Mouse (Mus musculus) erythroblast, embryonic 14.5 days (primary cell): Measurements from ENCODE around the gene 4933428G20Rik.

ENCODE experiments used
- GATA1 ChIP-seq: IDR thresholded peaks from 2 replicates; pipeline ENCODE4 v1.6.1; 2012; ENCODE audit warnings: low read length, inconsistent platforms, mixed read lengths
- TAL1 ChIP-seq: IDR thresholded peaks from 3 replicates; pipeline ENCODE4 v1.6.1; 2012; ENCODE audit warnings: low read length, inconsistent platforms, mixed read lengths

DNA sequence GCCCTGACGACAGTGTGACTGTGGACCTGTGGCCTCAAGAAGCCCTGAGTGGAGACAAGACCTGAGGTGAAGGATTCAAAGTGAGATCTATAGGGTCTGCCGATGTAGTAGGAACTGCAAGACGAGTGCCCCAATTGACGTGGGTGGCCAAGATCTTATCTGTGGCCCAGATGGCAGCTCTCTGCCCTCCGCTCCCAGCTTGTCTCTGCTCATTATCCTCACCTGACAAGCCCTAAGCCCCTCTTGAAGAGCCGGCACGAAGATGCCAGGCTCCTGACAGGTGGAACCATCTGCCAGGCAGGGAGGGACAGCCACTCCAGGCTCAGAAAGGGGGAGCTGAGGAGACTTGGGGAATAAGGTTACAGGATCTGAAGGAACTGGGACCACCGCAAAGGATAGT is 32.2 kb upstream of the 4933428G20Rik start:
- TF ChIP-seq GATA1 (peak; percentile 21; the same call in 1 of the 2 replicates), TAL1 (no peak)
